Mouse (Mus musculus): ENCODE data around the gene Slc5a4a. TPM values are rescaled to one million over a fixed set of nuclear protein-coding genes. Genes with fewer than 3 reads are reported as not detected.

Gene Slc5a4a
- polyA plus RNA-seq, 1 experiment: not detected

DNA sequence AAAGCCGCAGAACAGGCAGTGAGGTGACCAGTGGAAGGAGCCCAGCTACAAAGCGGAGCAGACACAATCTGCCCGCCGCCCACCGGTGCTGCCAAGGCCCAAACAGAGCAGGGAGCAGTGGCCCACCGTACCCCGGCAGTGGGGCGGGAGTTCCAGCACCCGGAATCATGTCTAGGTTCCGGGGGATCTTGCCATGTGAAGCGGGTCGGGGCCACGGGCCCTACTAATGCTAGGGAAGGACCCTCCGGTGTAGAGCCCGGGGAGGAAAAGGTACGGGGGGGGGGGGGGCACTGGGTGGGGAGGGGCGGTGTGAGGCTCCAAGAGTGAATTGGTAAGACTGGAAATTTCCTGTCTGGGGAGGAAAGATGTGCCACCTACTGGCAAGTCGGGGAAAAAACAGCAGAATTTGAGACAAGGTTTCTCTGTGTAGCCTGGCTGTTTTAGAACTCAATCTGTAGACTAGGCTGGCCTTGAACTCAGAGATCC lies 56.6 kb downstream of the Slc5a4a start:
- no peak for TF ChIP-seq POLR2A (IDR thresholded peaks at IDR 0.05; ENCODE audit: borderline replicate concordance, control insufficient read depth, low read depth, low read length)
- no peak for TF ChIP-seq CTCF (IDR thresholded peaks at IDR 0.05; ENCODE audit: control insufficient read depth, insufficient read depth, low read length)
- Histone ChIP-seq H3K4me1 (ENCODE audit: control insufficient read depth, insufficient read depth, low read length) (no peaks in the 10 kb centered on the region), H3K4me3 (replicated peaks; ENCODE audit: control insufficient read depth, low read depth, low read length) (no peak overlapping the region), H3K27ac (ENCODE audit: control insufficient read depth, insufficient read depth, low read depth, low read length, poor library complexity) (no peak overlapping the region)
- WGBS: 15% methylated on average over 18 of the region's 18 CpGs

DNA sequence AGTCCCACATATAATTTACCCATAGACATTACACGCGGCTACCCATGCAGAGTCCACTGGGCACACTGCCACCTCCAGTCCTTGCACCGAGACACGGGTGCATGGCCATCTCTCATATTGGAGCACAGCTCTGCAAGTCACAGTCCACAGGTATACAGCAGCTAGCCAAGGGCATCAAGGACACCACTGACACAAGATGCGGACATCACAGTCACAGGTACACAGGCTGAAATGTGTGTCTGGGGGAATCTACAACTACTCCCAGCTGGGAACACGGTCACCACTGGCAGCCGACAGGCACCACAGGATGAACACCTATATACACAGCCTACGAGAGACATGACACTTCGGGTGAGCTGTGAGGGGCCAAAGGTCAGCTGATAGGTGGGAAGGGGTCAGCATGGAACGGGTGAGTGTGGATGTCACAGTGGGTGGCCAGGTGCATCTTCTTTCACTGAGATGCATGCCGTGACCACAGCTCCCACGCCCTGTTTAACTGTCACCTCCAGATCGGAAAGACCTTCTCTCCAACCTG lies 60.1 kb downstream of the Slc5a4a start:
- TF ChIP-seq CTCF (IDR thresholded peaks at IDR 0.05; ENCODE audit: control insufficient read depth, insufficient read depth, low read length) (no peak), POLR2A (IDR thresholded peaks at IDR 0.05; ENCODE audit: borderline replicate concordance, control insufficient read depth, low read depth, low read length) (no peak)
- no peak overlapping the region for H3K4me3 ChIP-seq (replicated peaks; ENCODE audit: control insufficient read depth, low read depth, low read length)
- WGBS: 89% methylated on average over 13 of the region's 13 CpGs
- no peaks in the 10 kb centered on the region; the same call in 1 of the 2 replicates for H3K4me1 ChIP-seq (ENCODE audit: control insufficient read depth, insufficient read depth, low read length)
- no peak overlapping the region for H3K27ac ChIP-seq (ENCODE audit: control insufficient read depth, insufficient read depth, low read depth, low read length, poor library complexity)

DNA sequence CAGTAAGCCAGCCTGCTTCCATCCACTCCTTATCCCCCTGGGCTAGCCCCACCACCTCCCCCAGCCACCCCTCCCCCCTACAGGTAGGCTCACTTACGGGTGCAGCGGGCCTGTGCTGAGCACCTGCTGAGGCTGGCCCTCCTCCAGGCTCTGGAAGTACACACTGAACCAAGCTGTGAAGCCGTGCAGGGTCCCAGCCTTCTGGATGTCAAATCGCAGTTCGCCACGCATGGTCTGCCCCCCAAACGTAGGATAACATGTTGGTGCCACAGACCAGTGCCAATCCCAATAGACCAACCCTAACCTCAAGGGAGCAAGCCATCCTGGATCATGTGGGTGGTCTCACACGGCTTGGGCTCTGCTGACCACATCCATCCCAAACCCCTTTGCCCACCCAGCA lies 62.0 kb downstream of the Slc5a4a start:
- Histone ChIP-seq H3K4me1 (ENCODE audit: control insufficient read depth, insufficient read depth, low read length) (no peaks in the 10 kb centered on the region; the same call in 1 of the 2 replicates), H3K27ac (ENCODE audit: control insufficient read depth, insufficient read depth, low read depth, low read length, poor library complexity) (no peak overlapping the region), H3K4me3 (replicated peaks; ENCODE audit: control insufficient read depth, low read depth, low read length) (no peak overlapping the region)
- TF ChIP-seq POLR2A (IDR thresholded peaks at IDR 0.05; ENCODE audit: borderline replicate concordance, control insufficient read depth, low read depth, low read length): no peak
- no peak for TF ChIP-seq CTCF (IDR thresholded peaks at IDR 0.05; ENCODE audit: control insufficient read depth, insufficient read depth, low read length)
- WGBS: 87% methylated on average over 8 of the region's 8 CpGs

DNA sequence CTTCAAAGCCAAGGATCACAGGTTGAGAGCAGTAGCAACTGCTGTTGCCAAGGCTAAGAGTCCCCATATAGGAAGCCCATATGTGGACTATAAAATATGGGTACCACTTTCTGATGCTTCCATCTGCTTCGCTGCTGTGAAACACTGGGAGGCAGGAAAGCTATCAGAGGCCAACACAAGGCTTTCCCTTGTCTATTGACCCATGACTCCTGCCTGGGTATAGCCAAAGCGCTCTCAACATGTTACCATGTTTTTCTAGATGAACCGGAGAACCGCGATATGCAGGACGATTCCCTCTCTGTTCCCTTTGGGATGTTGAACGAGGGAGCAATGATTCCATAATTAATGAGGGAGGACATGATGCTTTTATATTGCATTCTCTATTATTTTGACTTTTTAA lies 63.6 kb downstream of the Slc5a4a start:
- no peak overlapping the region for H3K27ac ChIP-seq (ENCODE audit: control insufficient read depth, insufficient read depth, low read depth, low read length, poor library complexity)
- TF ChIP-seq POLR2A (IDR thresholded peaks at IDR 0.05; ENCODE audit: borderline replicate concordance, control insufficient read depth, low read depth, low read length): no peak
- TF ChIP-seq CTCF (IDR thresholded peaks at IDR 0.05; ENCODE audit: control insufficient read depth, insufficient read depth, low read length): no peak
- WGBS: 89% methylated on average over 7 of the region's 7 CpGs
- H3K4me3 ChIP-seq (replicated peaks; ENCODE audit: control insufficient read depth, low read depth, low read length): no peak overlapping the region
- no peaks in the 10 kb centered on the region; the same call in 1 of the 2 replicates for H3K4me1 ChIP-seq (ENCODE audit: control insufficient read depth, insufficient read depth, low read length)

DNA sequence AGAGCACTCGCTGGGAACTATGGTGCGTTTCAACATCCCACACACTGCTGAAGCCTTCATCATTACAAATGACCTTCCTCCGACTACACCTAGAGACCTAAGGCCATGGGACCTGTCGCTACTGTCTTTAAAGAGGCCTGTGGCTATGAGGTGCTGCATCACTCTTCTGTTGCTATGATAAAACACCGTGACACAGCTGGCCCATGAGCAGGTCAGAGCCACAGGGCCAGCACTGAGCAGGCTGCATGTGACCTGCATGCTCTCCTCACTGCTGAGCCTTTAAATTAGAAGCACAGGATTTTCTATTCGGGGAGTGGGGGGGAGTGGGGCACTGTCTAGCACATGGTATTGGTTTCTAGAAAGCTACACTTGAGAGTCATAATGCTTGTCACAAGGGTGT lies 64.9 kb downstream of the Slc5a4a start:
- 87% methylated on average over 6 of the region's 6 CpGs for WGBS
- Histone ChIP-seq H3K4me1 (ENCODE audit: control insufficient read depth, insufficient read depth, low read length) (no peaks in the 10 kb centered on the region; the same call in 1 of the 2 replicates), H3K4me3 (replicated peaks; ENCODE audit: control insufficient read depth, low read depth, low read length) (no peak overlapping the region), H3K27ac (ENCODE audit: control insufficient read depth, insufficient read depth, low read depth, low read length, poor library complexity) (no peak overlapping the region)
- no peak for TF ChIP-seq CTCF (IDR thresholded peaks at IDR 0.05; ENCODE audit: control insufficient read depth, insufficient read depth, low read length)
- TF ChIP-seq POLR2A (IDR thresholded peaks at IDR 0.05; ENCODE audit: borderline replicate concordance, control insufficient read depth, low read depth, low read length): no peak

DNA sequence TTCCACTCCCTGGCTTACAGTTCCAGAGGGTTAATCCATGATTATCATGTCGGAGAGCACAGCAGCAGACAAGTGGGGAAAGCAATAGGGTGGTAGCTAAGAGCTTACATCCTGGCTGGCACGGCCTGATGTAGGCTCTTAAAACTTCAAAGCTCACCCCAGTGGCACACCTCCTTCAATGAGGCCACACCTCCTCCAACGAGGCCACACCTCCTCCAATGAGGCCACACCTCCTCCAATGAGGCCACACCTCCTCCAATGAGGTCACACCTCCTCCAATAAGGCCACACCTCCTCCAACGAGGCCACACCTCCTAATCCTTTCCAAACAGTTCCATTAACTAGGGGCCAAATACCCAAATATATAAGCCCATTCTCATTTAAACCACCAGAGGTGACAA lies 66.9 kb downstream of the Slc5a4a start:
- no peak overlapping the region for H3K4me3 ChIP-seq (replicated peaks; ENCODE audit: control insufficient read depth, low read depth, low read length)
- WGBS: 71% methylated on average over 4 of the region's 4 CpGs
- no peaks in the 10 kb centered on the region; the same call in 1 of the 2 replicates for H3K4me1 ChIP-seq (ENCODE audit: control insufficient read depth, insufficient read depth, low read length)
- TF ChIP-seq POLR2A (IDR thresholded peaks at IDR 0.05; ENCODE audit: borderline replicate concordance, control insufficient read depth, low read depth, low read length) (no peak), CTCF (IDR thresholded peaks at IDR 0.05; ENCODE audit: control insufficient read depth, insufficient read depth, low read length) (no peak)
- no peak overlapping the region for H3K27ac ChIP-seq (ENCODE audit: control insufficient read depth, insufficient read depth, low read depth, low read length, poor library complexity)

DNA sequence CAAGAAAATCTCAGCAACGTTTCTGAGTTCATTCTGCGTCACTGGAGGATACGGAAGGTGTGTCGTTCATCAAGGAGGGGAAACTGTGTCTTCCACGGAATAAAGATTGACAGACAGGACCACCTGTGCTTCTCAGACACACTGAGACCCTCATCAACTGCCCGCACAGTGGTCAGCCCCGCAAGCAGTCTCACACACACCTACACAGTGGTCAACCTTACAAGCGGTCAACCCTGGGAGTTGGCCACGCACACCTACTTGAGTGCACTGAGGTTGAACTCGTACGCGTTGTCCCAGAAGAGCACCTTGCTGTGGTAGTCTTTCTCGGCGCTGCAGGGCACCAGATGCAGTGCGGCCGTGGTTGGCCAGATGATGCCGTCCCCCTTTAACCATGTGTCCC lies 69.8 kb downstream of the Slc5a4a start:
- Histone ChIP-seq H3K27ac (ENCODE audit: control insufficient read depth, insufficient read depth, low read depth, low read length, poor library complexity) (no peak overlapping the region), H3K4me1 (ENCODE audit: control insufficient read depth, insufficient read depth, low read length) (no peaks in the 10 kb centered on the region; the same call in 1 of the 2 replicates), H3K4me3 (replicated peaks; ENCODE audit: control insufficient read depth, low read depth, low read length) (no peak overlapping the region)
- no peak for TF ChIP-seq CTCF (IDR thresholded peaks at IDR 0.05; ENCODE audit: control insufficient read depth, insufficient read depth, low read length)
- TF ChIP-seq POLR2A (IDR thresholded peaks at IDR 0.05; ENCODE audit: borderline replicate concordance, control insufficient read depth, low read depth, low read length): no peak
- 90% methylated on average over 17 of the region's 17 CpGs for WGBS

DNA sequence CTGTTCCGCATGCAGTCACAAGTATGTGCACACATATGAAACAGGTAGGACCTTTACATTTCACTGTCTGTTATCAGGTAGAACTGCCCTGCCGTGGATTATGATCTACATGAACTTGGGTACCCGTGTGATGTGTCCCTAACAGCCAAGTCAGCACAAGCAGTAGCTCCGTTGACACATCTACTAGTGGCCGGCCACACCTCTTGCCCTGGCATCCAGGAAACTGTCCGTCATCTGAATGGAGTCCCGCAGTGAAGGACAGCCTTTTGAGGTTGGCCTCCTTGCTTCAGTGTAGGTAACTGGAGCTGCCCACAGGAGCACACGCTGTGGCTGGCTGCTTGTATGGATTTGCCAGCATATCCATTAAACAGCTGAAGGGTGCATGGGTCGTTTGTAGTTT lies 71.0 kb downstream of the Slc5a4a start:
- TF ChIP-seq CTCF (IDR thresholded peaks at IDR 0.05; ENCODE audit: control insufficient read depth, insufficient read depth, low read length) (no peak), POLR2A (IDR thresholded peaks at IDR 0.05; ENCODE audit: borderline replicate concordance, control insufficient read depth, low read depth, low read length) (no peak)
- H3K4me1 ChIP-seq (ENCODE audit: control insufficient read depth, insufficient read depth, low read length): no peaks in the 10 kb centered on the region; the same call in 1 of the 2 replicates
- H3K27ac ChIP-seq (ENCODE audit: control insufficient read depth, insufficient read depth, low read depth, low read length, poor library complexity): no peak overlapping the region
- no peak overlapping the region for H3K4me3 ChIP-seq (replicated peaks; ENCODE audit: control insufficient read depth, low read depth, low read length)
- WGBS: 82% methylated on average over 9 of the region's 9 CpGs

DNA sequence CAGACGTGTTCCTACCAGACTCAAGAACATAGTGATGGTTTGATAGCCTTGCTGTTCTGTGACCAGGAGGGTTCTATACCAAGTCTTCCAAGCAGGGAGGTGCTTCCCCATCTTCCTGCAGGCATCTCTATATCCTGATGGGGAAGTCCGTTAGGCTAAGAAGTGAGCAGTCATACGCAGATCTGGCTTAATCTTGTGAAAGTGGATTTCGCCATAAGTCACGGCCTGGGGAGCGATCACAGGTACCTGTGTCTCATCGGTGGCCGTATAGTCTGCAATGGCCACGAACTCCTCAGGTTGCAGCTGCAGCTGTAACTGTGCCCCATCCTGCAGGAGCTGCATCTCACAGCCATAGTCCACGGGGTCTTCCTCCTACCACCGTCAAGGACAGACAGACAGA lies 78.7 kb downstream of the Slc5a4a start:
- TF ChIP-seq POLR2A (IDR thresholded peaks at IDR 0.05; ENCODE audit: borderline replicate concordance, control insufficient read depth, low read depth, low read length) (no peak), CTCF (IDR thresholded peaks at IDR 0.05; ENCODE audit: control insufficient read depth, insufficient read depth, low read length) (no peak)
- Histone ChIP-seq H3K27ac (ENCODE audit: control insufficient read depth, insufficient read depth, low read depth, low read length, poor library complexity) (no peak overlapping the region), H3K4me1 (ENCODE audit: control insufficient read depth, insufficient read depth, low read length) (no peaks in the 10 kb centered on the region; the same call in 1 of the 2 replicates), H3K4me3 (replicated peaks; ENCODE audit: control insufficient read depth, low read depth, low read length) (no peak overlapping the region)
- WGBS: 60% methylated on average over 11 of the region's 11 CpGs

Measured in bone marrow, adult 2 months (tissue).